Mouse (Mus musculus) heart, postnatal 0 days (tissue): ENCODE data around the gene Gng2. TPM values are rescaled to one million over a fixed set of nuclear protein-coding genes. Genes with fewer than 3 reads are reported as not detected.

ENCODE experiments used
- ATAC-seq: fragments of 200-750 bp; cut with Nextera tagmentation; 2 replicates; pipeline ENCODE4 v1.8.0; 2017; ENCODE audit warnings: low read depth, moderate number of reproducible peaks, moderate library complexity; ENCODE audit not compliant: insufficient read depth
- DNase-seq: peaks from one replicate; pipeline ENCODE4 v3.0.0-alpha.2; 2016; ENCODE audit warnings: low spot score
- H3K27ac ChIP-seq: fragments of 300-500 bp; sonication (generic); 2 replicates; pipeline ENCODE4 v1.5.1; 2014; ENCODE audit warnings: low read depth, mild to moderate bottlenecking
- H3K27me3 ChIP-seq: fragments of 300-500 bp; sonication (generic); 2 replicates; pipeline ENCODE4 v1.6.1; 2014; ENCODE audit warnings: low read length, mixed read lengths; ENCODE audit not compliant: control insufficient read depth, insufficient read depth
- H3K36me3 ChIP-seq: fragments of 300-500 bp; sonication (generic); replicated peaks from 2 replicates; pipeline ENCODE4 v1.6.1; 2014; ENCODE audit warnings: low read length, mixed read lengths; ENCODE audit not compliant: control insufficient read depth, insufficient read depth
- H3K4me1 ChIP-seq: fragments of 300-500 bp; sonication (generic); 2 replicates; pipeline ENCODE4 v1.6.1; 2014; ENCODE audit warnings: antibody characterized with exemption; ENCODE audit not compliant: control insufficient read depth, insufficient read depth
- H3K4me2 ChIP-seq: fragments of 300-500 bp; sonication (generic); 2 replicates; pipeline ENCODE4 v1.6.1; 2014; ENCODE audit warnings: low read depth, mild to moderate bottlenecking, low read length, moderate library complexity
- H3K4me3 ChIP-seq: fragments of 300-500 bp; sonication (generic); 2 replicates; pipeline ENCODE4 v1.5.1; 2014; ENCODE audit warnings: low read depth, low read length
- H3K9ac ChIP-seq: fragments of 300-500 bp; sonication (generic); replicated peaks from 2 replicates; pipeline ENCODE4 v1.6.1; 2014; ENCODE audit warnings: low read depth, low read length, mixed read lengths
- H3K9me3 ChIP-seq: fragments of 300-500 bp; sonication (generic); replicated peaks from 2 replicates; pipeline ENCODE4 v1.6.1; 2016; ENCODE audit warnings: low read length; ENCODE audit not compliant: control insufficient read depth
- CTCF ChIP-seq: IDR thresholded peaks from 2 replicates; pipeline ENCODE4 v1.5.1; 2016; ENCODE audit warnings: antibody characterized with exemption, control low read depth, low read depth
- EP300 ChIP-seq: IDR thresholded peaks from 2 replicates; pipeline ENCODE4 v1.6.1; 2016; ENCODE audit warnings: antibody characterized with exemption, low read depth
- WGBS: fragments of 180-500 bp; shearing (Covaris S2); extraction: QIAGEN DNeasy Blood & Tissue Kit; methylation state at CpG from one replicate; pipeline ENCODE4 v1.1.7; 2014; 5-methylcytosine and 5-hydroxymethylcytosine counted together
- polyA plus RNA-seq: library from polyadenylated mRNA; unstranded; fragments of >200 nt; fragmentation: Nextera tagmentation; extraction: Ambion mirVana; gene quantifications from 2 replicates; pipeline ENCODE4 v1.2.1, GENCODE M21; 2015
- total RNA-seq: library from RNA; depleted of rRNA; stranded (reverse); fragments of >200 nt; gene quantifications from 2 replicates; pipeline ENCODE4 v1.2.3, GENCODE M21; 2014; ENCODE audit warnings: low replicate concordance

The Gng2 gene
- total and polyA plus RNA-seq, 2 experiments from 2014 or later = 47.1 to 48.0 TPM

- TF ChIP-seq EP300 (no peak), CTCF (no peak)
- WGBS = 76% methylated on average over 15 of the region's 15 CpGs
- H3K27ac ChIP-seq = peak overlapping the region; percentile 17; the same call in 1 of the 2 replicates
- H3K4me2 ChIP-seq = no peak overlapping the region
- ATAC-seq (no peak), DNase-seq (no peak)
- H3K4me1 ChIP-seq = no peaks in the 10 kb centered on the region
- H3K9ac ChIP-seq = no peak overlapping the region
- H3K27me3 ChIP-seq = no peaks in the 10 kb centered on the region
- no peak overlapping the region for H3K4me3 ChIP-seq
- 0 out of 2 replicates have a peak, but pooled peaks cover 3% of the 10 kb centered on the region for H3K36me3 ChIP-seq
- no peaks in the 10 kb centered on the region for H3K9me3 ChIP-seq
These were observed 15.2 kb downstream of the Gng2 start for GRCm38 (mm10) chr14:19961924-19962915.

DNA sequence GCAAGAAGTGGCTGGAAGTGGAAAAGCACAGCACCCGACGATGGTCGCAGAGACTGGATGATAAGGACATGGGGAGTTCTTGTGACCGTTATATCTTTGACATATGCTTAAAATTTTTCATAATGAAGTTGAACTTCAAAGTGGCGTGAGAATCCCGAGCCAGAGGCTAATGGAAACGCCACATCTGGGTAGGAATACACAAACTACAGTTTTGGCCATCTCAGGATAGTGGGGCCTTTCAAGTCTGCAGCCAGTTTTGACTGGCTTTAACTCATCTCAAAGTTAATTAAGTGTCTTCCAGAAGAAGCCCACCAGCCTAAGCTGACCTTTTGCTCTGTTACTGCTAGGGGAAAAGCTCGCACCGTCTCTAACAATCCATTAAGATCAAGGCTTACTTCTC lies 17.6 kb downstream of the Gng2 start:
- 60% methylated on average over 9 of the region's 9 CpGs for WGBS
- Histone ChIP-seq H3K4me3 (no peak overlapping the region), H3K4me1 (no peaks in the 10 kb centered on the region), H3K27me3 (no peaks in the 10 kb centered on the region), H3K36me3 (peaks cover 23% of the 10 kb centered on the region), H3K27ac (no peak overlapping the region), H3K9me3 (no peaks in the 10 kb centered on the region), H3K4me2 (no peak overlapping the region), H3K9ac (no peak overlapping the region)
- TF ChIP-seq CTCF (no peak), EP300 (no peak)
- ATAC-seq (no peak), DNase-seq (no peak)

DNA sequence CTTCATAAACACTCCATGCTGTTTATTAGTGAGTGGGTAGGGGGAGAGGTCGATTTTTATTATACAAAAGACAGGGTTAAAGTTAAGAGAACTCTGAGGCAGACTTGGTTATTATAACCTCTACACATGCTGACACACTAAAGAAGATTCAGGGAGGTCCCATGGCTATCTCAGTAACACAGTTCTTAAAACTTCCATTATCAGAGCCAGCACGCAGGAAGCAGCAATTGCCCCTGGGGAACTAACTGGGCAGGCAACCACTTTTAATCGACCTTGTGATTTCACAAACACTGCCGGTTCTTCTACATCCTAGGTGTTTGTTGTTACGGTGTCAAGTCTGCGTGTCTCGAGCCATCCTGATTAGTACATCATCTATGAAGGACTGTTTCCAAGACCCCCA lies 22.4 kb downstream of the Gng2 start:
- DNase-seq (no peak), ATAC-seq (no peak)
- Histone ChIP-seq H3K4me2 (no peak overlapping the region), H3K27me3 (no peaks in the 10 kb centered on the region), H3K27ac (no peak overlapping the region), H3K4me3 (no peak overlapping the region), H3K9ac (no peak overlapping the region), H3K9me3 (no peaks in the 10 kb centered on the region), H3K36me3 (peaks cover 23% of the 10 kb centered on the region), H3K4me1 (no peaks in the 10 kb centered on the region)
- WGBS = 74% methylated on average over 7 of the region's 7 CpGs
- TF ChIP-seq EP300 (no peak), CTCF (no peak)

DNA sequence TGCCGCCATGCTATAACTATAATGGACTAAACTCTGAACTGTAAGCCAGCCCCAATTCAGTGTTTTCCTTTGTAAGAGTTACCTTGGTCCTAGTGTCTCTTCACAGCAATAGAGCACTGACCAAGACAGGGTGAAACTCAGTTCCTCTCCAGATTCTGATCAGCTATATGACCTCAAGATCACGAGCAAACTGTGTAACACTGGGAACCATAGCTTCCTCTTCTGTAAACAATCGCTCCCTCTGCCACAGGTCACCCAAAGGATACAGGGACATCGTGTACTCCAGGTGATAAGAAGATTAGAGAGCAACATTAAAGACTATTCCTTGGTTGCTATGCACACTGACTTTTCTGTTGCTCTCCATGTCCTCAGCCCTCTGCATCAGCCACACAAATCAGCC lies 26.6 kb downstream of the Gng2 start:
- 74% methylated on average over 4 of the region's 4 CpGs for WGBS

GRCm38 (mm10) chr14:19949475-19949874 lies 28.0 kb downstream of the Gng2 start:
- H3K9me3 ChIP-seq = no peaks in the 10 kb centered on the region
- H3K36me3 ChIP-seq = peaks cover 4% of the 10 kb centered on the region; the same call in 1 of the 2 replicates
- no peaks in the 10 kb centered on the region for H3K27me3 ChIP-seq
- H3K4me2 ChIP-seq = no peak overlapping the region
- WGBS = 55% methylated on average over 2 of the region's 2 CpGs
- no peak overlapping the region for H3K4me3 ChIP-seq
- no peak for TF ChIP-seq CTCF
- TF ChIP-seq EP300 = no peak
- no peak for DNase-seq
- no peak overlapping the region for H3K27ac ChIP-seq
- no peak for ATAC-seq
- H3K4me1 ChIP-seq = peaks cover 7% of the 10 kb centered on the region; the same call in 1 of the 2 replicates
- no peak overlapping the region for H3K9ac ChIP-seq

More for the DNA sequence above, 26.6 kb downstream of the Gng2 start:
- Histone ChIP-seq H3K9ac (no peak overlapping the region), H3K36me3 (peaks cover 13% of the 10 kb centered on the region), H3K4me1 (peaks cover 7% of the 10 kb centered on the region; the same call in 1 of the 2 replicates), H3K27me3 (no peaks in the 10 kb centered on the region), H3K4me2 (no peak overlapping the region), H3K27ac (no peak overlapping the region), H3K4me3 (no peak overlapping the region), H3K9me3 (no peaks in the 10 kb centered on the region)
- no peak for DNase-seq
- TF ChIP-seq CTCF = no peak
- TF ChIP-seq EP300 = no peak
- ATAC-seq = no peak
